In genomic region chr4:80910871-80911701, GRCm38 (mm10) we compare ENCODE assay signal across 8 mouse cellular contexts. TPM values are rescaled to one million over a fixed set of nuclear protein-coding genes. Genes with fewer than 3 reads are reported as not detected.
DNase-seq lines count a peak whose midpoint lies in the region; ATAC-seq and TF ChIP-seq lines count a peak whose summit lies in the region.

No protein-coding gene starts in this region.

- H3K27ac ChIP-seq in brown adipose tissue, adult 24 weeks (replicated peaks; ENCODE audit: low read depth, low read length), result peak overlapping the region; percentile 63
- H3K27ac ChIP-seq in forebrain, embryonic 14.5 days (ENCODE audit: low read depth, low read length), result peak overlapping the region; percentile 78
- peak overlapping the region; percentile 65 for H3K27ac ChIP-seq in heart, postnatal 0 days (ENCODE audit: low read depth)

- TF ChIP-seq EP300 in heart, postnatal 0 days (IDR thresholded peaks at IDR 0.05; ENCODE audit: low read depth), result no peak

- peak overlapping the region; percentile 80 for H3K4me2 ChIP-seq in forebrain, embryonic 14.5 days (ENCODE audit: low read length)
- peak overlapping the region; percentile 92 for H3K4me2 ChIP-seq in heart, postnatal 0 days (ENCODE audit: low read depth, low read length)

- no peaks in the 10 kb centered on the region for H3K36me3 ChIP-seq in forebrain, embryonic 14.5 days (ENCODE audit: control insufficient read depth, insufficient read depth, low read length)
- no peaks in the 10 kb centered on the region for H3K36me3 ChIP-seq in heart, postnatal 0 days (replicated peaks; ENCODE audit: control insufficient read depth, insufficient read depth, low read length)

- H3K4me3 ChIP-seq in brown adipose tissue, adult 24 weeks (ENCODE audit: insufficient read depth, low read depth, low read length), result peak overlapping the region; percentile 74
- peak overlapping the region; percentile 63 for H3K4me3 ChIP-seq in forebrain, embryonic 14.5 days (ENCODE audit: low read depth, low read length)
- peak overlapping the region; percentile 67 for H3K4me3 ChIP-seq in heart, postnatal 0 days (ENCODE audit: low read depth, low read length)
- H3K4me3 ChIP-seq in lung, adult 2 months (replicated peaks; ENCODE audit: extremely low read depth, low read depth, low read length), result peak overlapping the region; percentile 77

- DNase-seq in MN1 (ENCODE audit: low spot score), result peak; percentile 60
- peak; percentile 73 for DNase-seq in forebrain, embryonic 14.5 days (ENCODE audit: low spot score)
- DNase-seq in heart, postnatal 0 days (ENCODE audit: low spot score), result no peak
- peak; percentile 70 to 78 for DNase-seq in kidney, postnatal 4 days
- peak; percentile 68 for DNase-seq in lung, adult 2 months
- peak; percentile 79 for DNase-seq in retina, embryonic 14.5 days (ENCODE audit: low spot score)
- no peak for DNase-seq in thymus, postnatal 36 days

- no peaks in the 10 kb centered on the region for H3K9me3 ChIP-seq in forebrain, embryonic 14.5 days (replicated peaks; ENCODE audit: control insufficient read depth, low read length)
- no peaks in the 10 kb centered on the region for H3K9me3 ChIP-seq in heart, postnatal 0 days (replicated peaks; ENCODE audit: control insufficient read depth, low read length)

- no peak for TF ChIP-seq CTCF in heart, postnatal 0 days (IDR thresholded peaks at IDR 0.05; ENCODE audit: low read depth)
- no peak for TF ChIP-seq CTCF in lung, adult 2 months (IDR thresholded peaks at IDR 0.05; ENCODE audit: insufficient read depth, low read length)

- peak overlapping the region; percentile 74 for H3K9ac ChIP-seq in forebrain, embryonic 14.5 days (ENCODE audit: low read length)
- peak overlapping the region; percentile 55 for H3K9ac ChIP-seq in heart, postnatal 0 days (replicated peaks; ENCODE audit: low read depth, low read length)

- peak; percentile 86 for ATAC-seq in forebrain, embryonic 14.5 days
- peak; percentile 53; the same call in 1 of the 2 replicates for ATAC-seq in heart, postnatal 0 days (ENCODE audit: insufficient read depth, low read depth)

- no peaks in the 10 kb centered on the region for H3K27me3 ChIP-seq in forebrain, embryonic 14.5 days (replicated peaks; ENCODE audit: control insufficient read depth, insufficient read depth, low read length)
- H3K27me3 ChIP-seq in heart, postnatal 0 days (ENCODE audit: control insufficient read depth, insufficient read depth, low read length), result no peaks in the 10 kb centered on the region

- no peak; the same call in 1 of the 2 replicates for TF ChIP-seq POLR2A in lung, adult 2 months (IDR thresholded peaks at IDR 0.05; ENCODE audit: borderline replicate concordance, extremely low read depth, low read depth, low read length)

- under 1% methylated on average over 58 of the region's 58 CpGs for WGBS in forebrain, embryonic 14.5 days
- under 1% methylated on average over 57 of the region's 58 CpGs for WGBS in heart, postnatal 0 days
- WGBS in lung, adult 2 months, result under 1% methylated on average over 57 of the region's 58 CpGs

- H3K4me1 ChIP-seq in brown adipose tissue, adult 24 weeks (ENCODE audit: control insufficient read depth, insufficient read depth, insufficient read length, low read length), result peaks cover 6% of the 10 kb centered on the region; the same call in 1 of the 2 replicates
- H3K4me1 ChIP-seq in forebrain, embryonic 14.5 days (ENCODE audit: control insufficient read depth, insufficient read depth, low read length), result 0 out of 2 replicates have a peak, but pooled peaks cover 3% of the 10 kb centered on the region
- no peaks in the 10 kb centered on the region for H3K4me1 ChIP-seq in heart, postnatal 0 days (ENCODE audit: control insufficient read depth, insufficient read depth)
- peaks cover 8% of the 10 kb centered on the region for H3K4me1 ChIP-seq in lung, adult 2 months (ENCODE audit: control insufficient read depth, insufficient read depth, low read length)

RNA-seq across cellular contexts. Expression of gene Lurap1l, which starts 0.6 kb away (rescaled TPM):
- 1.6 and 2.0 TPM in 2 replicates for polyA plus RNA-seq in brown adipose tissue, adult 24 weeks (2012; ENCODE audit: insufficient read depth, insufficient read length, missing spikeins)
- 5.0 and 5.7 TPM in 2 replicates for polyA plus RNA-seq in forebrain, embryonic 14.5 days (2014; fragmentation: Nextera tagmentation; extraction: Ambion mirVana)
- 3.7 and 7.5 TPM in 2 replicates for total RNA-seq in heart, postnatal 0 days (2014; rRNA removed; ENCODE audit: low replicate concordance)
- 2.1 and 2.3 TPM in 2 replicates for polyA plus RNA-seq in heart, postnatal 0 days (2015; fragmentation: Nextera tagmentation; extraction: Ambion mirVana)
- 28.3 and 28.9 TPM in 2 replicates for polyA plus RNA-seq in lung, adult 2 months (2012; rRNA removed)

Comparison
In these comparisons a context has a peak if more than half of its experiments do, and no peak if none do; other contexts are left out.
1. DNase-seq: peak in MN1 (single experiment), forebrain, embryonic 14.5 days (single experiment), kidney, postnatal 4 days (2 of 2), lung, adult 2 months (single experiment) and retina, embryonic 14.5 days (single experiment); none in heart, postnatal 0 days (single experiment) and thymus, postnatal 36 days (0 of 2).
2. Peak in every context shown above with its lines, with median percentiles within 50 percentile points of each other: H3K27ac ChIP-seq and H3K4me3 ChIP-seq.